Mouse (Mus musculus): ENCODE data around the gene Agbl2.
"Not testable (repeated sequence)": the region's sequence is repeated elsewhere in the genome, so short reads cannot be mapped to it uniquely, and the experiment has no call there.

The Agbl2 gene

DNA sequence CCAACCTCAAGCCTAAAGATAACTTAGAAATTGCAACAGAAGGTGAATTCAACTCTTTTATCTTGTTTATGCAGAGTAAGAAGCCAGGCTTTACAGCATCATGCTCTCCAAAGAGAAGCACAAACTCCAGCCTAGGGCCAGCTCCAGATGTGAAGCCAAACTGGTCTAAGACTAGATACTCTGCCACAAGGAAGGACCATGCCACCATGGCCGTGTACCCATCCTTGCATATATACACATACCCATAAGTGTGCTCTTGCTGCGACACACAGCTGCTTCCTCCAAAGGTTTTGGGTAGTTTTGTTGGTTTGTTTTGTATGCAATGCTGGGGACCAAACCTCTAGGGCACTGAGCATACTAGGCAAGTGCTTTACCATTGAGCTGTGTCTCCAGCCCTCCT, 32.7 kb downstream of the Agbl2 start:
- in situ Hi-C loops (cut with MboI, MseI): no loop called here

DNA sequence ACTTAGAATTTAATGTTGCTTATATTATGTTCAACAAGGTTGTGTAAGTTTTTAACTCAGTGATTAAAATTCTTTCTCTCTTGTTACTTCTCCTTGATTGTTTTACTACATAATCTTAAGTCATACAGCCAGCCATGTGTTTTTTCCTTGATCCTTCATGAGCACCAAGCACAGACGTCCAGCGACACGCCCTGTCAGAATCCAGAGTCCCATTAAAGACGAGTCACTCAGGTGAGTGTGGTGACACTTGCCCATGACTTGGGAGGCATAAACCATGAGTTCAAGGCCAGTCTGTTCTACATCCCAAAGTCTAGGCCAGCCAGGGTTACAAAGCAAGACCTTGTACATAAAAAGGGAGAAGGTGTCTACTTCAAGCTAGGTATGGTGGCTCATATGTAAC, 33.6 kb downstream of the Agbl2 start:
- in situ Hi-C loops (cut with MboI, MseI): no loop called here

DNA sequence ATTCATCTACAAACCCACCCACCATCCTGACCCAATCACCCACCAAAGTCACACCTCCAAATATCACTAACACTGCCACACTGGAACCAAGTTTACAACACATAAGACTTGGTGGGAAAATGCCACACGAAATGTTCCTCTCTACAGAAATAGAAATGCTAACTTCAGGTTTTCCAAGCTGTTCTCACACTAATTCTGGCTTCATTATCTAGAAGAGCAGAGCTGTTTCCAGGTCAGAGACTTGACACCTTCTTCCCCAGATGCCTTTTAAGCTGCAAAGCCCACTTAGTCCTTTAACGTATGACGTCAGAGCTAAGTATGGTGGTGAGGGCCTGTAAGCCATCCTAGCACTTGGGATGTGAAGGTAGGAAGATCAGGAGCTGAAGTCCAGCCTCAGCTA, 36.2 kb downstream of the Agbl2 start:
- in situ Hi-C loops (cut with MboI, MseI): no loop called here

- in situ Hi-C loops (cut with MboI, MseI): no loop called here
Observed at GRCm38 (mm10) chr2:90820894-90821293, 38.4 kb downstream of the Agbl2 start.

GRCm38 (mm10) chr2:90822978-90823377, 40.5 kb downstream of the Agbl2 start:
- in situ Hi-C loops (cut with MboI, MseI): no loop called here

DNA sequence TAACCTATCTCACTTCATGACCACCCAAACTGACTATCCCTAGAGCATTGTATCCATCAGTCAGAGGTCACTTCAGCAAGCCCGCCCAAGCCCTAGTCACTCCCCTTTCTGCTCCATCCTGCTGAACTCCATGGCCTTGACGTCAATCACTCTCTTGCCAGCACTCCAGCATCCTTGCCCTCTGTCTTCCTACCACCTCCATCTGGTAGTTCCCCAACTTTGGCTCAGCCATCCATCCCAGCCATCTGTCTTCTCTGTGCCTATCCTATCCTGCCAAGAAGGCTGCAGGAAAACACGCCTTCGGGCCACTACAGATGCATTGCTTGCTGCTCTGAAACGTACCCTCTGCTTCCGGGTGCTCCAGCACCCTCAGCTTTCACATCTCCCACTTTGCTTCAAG, 41.3 kb downstream of the Agbl2 start:
- in situ Hi-C loops (cut with MboI, MseI): no loop called here

GRCm38 (mm10) chr2:90824528-90824927, 42.0 kb downstream of the Agbl2 start:
- in situ Hi-C loops (cut with MboI, MseI): not testable (repeated sequence)

- in situ Hi-C loops (cut with MboI, MseI): no loop called here
Observed at GRCm38 (mm10) chr2:90825515-90826172, 43.1 kb downstream of the Agbl2 start.

DNA sequence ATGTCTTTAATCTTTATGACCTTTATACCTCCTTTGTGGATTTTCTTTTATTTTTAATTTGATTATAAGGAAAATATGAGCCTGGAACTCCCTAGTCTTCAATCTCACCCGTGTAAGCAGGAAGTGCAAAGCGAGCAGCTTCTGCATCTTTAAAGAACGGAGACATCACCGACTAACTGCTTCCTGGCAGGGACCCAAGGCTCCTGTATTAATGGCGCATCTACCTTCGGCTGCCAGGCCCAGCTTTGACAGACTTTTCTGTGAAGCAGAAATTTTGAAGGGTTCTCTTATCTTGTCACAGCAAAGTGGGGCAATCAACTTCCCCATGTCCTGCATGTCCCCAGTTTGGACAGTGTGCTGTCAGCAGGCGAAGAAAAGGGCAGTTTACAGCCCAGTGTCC, 46.2 kb downstream of the Agbl2 start:
- in situ Hi-C loops (cut with MboI, MseI): no loop called here

DNA sequence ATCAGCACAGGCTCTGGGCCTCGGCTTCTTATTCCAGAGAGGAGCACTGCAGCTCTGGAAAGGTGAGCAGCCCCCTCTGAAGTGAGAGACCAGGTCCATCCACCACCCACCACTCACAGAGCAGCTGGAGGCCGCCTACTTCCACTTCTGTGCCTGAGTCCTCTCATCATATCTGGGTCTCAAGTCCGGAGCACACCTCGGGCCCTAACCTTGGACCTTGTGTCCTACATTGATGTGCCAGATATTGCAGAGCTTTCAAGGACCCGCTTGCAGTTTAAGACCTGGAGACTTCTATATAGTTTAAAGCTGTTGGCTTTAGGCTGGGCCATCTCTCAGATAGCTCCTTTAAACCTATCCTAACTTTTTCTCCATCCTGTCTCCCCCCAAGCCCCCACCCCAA, 51.0 kb downstream of the Agbl2 start:
- in situ Hi-C loops (cut with MboI, MseI): no loop called here

GRCm38 (mm10) chr2:90838621-90839020, 56.1 kb downstream of the Agbl2 start:
- in situ Hi-C loops (cut with MboI, MseI): no loop called here

DNA sequence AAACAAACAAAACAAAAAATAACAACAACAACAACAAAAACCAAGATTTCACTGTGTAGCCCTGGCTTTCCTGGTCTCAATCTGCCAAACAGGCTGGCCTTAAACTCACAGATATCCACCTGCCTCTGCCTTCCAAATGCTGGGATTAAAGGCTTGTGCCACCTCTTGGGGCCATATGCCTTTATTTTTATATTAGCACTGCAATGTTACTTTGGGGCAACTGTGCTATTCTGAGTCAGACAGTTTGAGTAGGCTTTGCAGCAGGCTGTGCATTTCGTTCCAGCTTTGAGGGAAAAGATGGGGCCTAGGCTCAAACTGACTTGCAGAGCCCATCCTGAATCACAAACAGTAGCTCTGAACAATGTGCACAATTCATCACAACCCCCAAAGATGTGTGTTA, 61.1 kb downstream of the Agbl2 start:
- in situ Hi-C loops (cut with MboI, MseI): no loop called here

DNA sequence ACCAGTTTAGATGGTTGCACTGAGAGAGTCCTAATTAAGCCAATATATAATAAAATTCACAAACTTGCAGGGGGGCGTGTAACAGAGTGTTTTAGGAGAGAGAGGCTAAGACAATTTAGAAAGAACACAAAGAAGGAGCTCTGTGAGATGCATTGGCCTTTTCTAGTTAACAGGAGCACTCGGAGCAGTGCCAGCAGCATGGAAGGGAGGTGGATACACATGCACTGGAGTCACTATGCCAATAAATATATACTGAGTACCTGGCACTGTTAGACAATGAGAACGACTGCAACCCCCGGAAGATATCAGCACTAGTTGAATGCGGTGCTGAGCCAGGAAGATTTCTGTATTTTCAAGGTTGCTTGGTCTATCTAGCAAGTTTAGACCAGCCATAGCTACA, 61.7 kb downstream of the Agbl2 start:
- in situ Hi-C loops (cut with MboI, MseI): no loop called here

- in situ Hi-C loops (cut with MboI, MseI): no loop called here
Observed at GRCm38 (mm10) chr2:90845234-90845633, 62.7 kb downstream of the Agbl2 start.

DNA sequence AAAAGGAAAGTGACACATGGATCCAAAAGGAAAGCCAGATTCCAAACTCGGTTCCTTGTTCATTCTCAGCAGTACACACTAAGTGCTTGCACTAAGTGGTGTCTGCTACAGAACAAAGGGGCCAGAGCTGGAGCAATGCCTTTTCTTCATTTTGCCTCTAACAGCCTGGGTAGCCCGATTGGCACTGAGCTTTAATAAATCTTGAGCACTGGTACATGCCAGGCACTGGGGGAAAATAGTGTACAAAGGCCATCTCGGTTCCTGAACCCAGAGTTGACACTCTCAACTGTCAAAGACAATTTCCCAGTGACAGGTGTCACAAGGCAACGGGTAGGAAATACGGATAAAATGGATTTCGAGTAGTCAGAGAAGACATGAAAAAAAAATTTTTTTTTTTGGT, 63.6 kb downstream of the Agbl2 start:
- in situ Hi-C loops (cut with MboI, MseI): no loop called here

DNA sequence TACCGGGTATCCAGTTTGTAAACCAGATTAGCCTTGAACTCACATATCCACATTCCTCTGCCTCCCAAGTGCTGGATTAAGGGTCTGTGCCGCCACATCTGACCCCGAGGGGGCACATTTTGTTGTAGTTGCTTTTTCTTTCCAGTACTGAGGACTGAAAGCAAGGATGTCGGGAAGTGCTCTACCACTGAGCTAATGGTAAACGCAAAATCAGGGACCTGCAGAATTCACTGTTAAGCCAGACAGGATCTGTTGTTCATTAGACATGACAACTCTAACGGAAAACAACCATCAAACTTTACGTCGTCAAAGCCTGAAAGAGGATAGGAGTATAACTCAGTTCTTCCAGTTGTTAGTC, 64.0 kb downstream of the Agbl2 start:
- in situ Hi-C loops (cut with MboI, MseI): no loop called here

- in situ Hi-C loops (cut with MboI, MseI): no loop called here
Observed at GRCm38 (mm10) chr2:90846955-90847680, 64.6 kb downstream of the Agbl2 start, which contains the start of gene Mtch2. Mtch2 (plus strand) TSS chr2:90847155.

DNA sequence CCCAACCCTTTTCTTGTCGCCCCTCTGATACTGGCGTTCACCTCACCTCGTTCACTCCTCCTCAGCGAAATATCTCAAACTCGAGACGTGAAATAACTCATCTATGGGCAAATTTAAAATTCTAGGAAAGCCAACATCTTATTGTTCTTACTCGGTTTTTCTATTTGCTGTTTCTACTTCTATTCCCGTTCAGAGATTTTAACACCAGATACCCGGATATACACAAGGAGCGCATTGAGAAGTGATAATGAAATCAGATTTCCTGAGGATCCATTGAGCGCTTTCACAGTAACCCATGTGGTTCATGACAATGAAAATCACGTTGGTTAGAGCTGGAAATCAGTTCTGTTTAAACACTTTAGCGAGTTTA, 65.1 kb downstream of the Agbl2 start:
- in situ Hi-C loops (cut with MboI, MseI): no loop called here

GRCm38 (mm10) chr2:90848331-90848730, 65.8 kb downstream of the Agbl2 start:
- in situ Hi-C loops (cut with MboI, MseI): no loop called here

GRCm38 (mm10) chr2:90850401-90850800, 67.9 kb downstream of the Agbl2 start:
- in situ Hi-C loops (cut with MboI, MseI): no loop called here

DNA sequence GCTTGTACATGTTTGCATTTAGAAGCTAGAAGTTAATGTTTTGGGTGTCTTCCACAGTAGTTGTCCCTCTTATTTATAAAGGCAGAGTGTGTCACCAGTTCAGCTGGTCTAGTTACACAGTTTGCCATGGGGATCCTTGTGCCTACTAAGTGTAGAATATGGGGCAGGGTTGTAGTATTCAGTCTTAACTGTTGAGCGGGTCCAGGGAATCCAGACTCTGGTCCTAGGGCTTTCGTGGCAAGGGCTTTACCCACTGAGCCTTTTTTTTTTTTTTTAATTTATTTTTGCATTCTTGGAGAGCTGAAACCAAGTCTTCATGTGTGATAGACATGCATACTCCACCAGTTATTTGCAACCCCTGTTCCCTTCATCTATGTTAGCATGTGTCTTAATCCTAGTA, 79.0 kb downstream of the Agbl2 start:
- in situ Hi-C loops (cut with MboI, MseI): no loop called here

- in situ Hi-C loops (cut with MboI, MseI): no loop called here
Observed at GRCm38 (mm10) chr2:90864184-90864583, 81.7 kb downstream of the Agbl2 start.

DNA sequence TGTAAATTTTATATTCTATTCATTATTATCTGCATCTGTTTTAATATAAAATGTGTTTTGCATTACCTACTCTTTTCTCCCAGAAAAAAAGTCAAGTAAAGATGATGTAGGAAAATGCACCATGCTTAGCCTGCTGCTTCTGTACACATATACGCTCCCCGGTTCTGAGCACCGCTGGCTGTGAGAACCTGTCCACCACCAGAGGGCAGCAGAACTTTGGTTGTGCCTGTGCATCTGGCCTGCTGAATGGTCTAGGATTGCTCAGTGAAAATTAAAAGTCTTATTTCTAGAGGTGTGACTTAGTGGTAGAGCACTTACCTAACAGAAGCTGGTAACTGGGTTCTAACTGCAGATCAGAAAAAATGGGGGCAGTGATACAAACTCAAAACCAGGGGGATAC, 84.0 kb downstream of the Agbl2 start:
- in situ Hi-C loops (cut with MboI, MseI): no loop called here

GRCm38 (mm10) chr2:90870136-90870601, 87.6 kb downstream of the Agbl2 start:
- in situ Hi-C loops (cut with MboI, MseI): no loop called here

Data from T-helper 1 cell (primary cell).